In the genomic region with DNA sequence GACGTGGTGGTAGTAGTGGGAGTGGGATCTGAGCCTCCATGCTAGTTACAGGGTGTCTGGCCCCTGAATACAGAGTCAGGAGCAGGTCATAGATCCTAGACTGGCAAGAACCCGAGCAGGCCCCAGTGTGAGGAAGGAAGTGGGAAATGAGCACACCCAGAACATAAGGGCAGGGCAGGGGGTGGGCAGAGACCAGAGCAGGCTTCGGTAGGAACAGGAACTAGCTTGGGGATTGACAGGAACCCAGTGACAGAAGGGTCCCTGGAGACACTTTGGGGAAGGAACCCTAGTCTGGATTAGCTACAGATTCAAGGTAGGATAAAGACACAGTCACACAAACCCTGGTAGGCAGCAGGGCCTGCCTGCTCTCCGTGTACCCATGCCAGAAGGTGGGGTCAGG, we compare ENCODE assay signal across 8 mouse cellular contexts. TPM values are rescaled to one million over a fixed set of nuclear protein-coding genes. Genes with fewer than 3 reads are reported as not detected.
DNase-seq lines count a peak whose midpoint lies in the region; ATAC-seq lines count a peak whose summit lies in the region.

No protein-coding gene starts in this region.

- H3K27me3 ChIP-seq in neural tube, embryonic 11.5 days (ENCODE audit: control insufficient read depth, insufficient read depth, low read length) = no peaks in the 10 kb centered on the region
- no peaks in the 10 kb centered on the region for H3K27me3 ChIP-seq in forebrain, embryonic 11.5 days (ENCODE audit: control insufficient read depth, insufficient read depth, low read length)
- no peaks in the 10 kb centered on the region for H3K27me3 ChIP-seq in hindbrain, embryonic 15.5 days
- no peaks in the 10 kb centered on the region for H3K27me3 ChIP-seq in liver, embryonic 11.5 days (replicated peaks; ENCODE audit: control insufficient read depth, insufficient read depth, low read length)

- no peak for ATAC-seq in neural tube, embryonic 11.5 days (ENCODE audit: insufficient read depth, low FRiP score, low TSS enrichment)
- no peak for ATAC-seq in forebrain, embryonic 11.5 days (replicated peaks; ENCODE audit: low FRiP score)
- no peak for ATAC-seq in hindbrain, embryonic 15.5 days (ENCODE audit: low FRiP score, low read depth)
- ATAC-seq in liver, embryonic 11.5 days (replicated peaks; ENCODE audit: low FRiP score) = no peak

- H3K27ac ChIP-seq in neural tube, embryonic 11.5 days (ENCODE audit: low read depth, low read length) = peak overlapping the region; percentile 95
- H3K27ac ChIP-seq in forebrain, embryonic 11.5 days (ENCODE audit: low read depth, low read length) = peak overlapping the region; percentile 99
- peak overlapping the region; percentile 83 for H3K27ac ChIP-seq in hindbrain, embryonic 15.5 days (replicated peaks)
- H3K27ac ChIP-seq in liver, embryonic 11.5 days (ENCODE audit: low read depth, low read length) = peak overlapping the region; percentile 1

- DNase-seq in neural tube, embryonic 11.5 days (ENCODE audit: low spot score) = peak; percentile 19
- no peak for DNase-seq in neural tube, embryonic 10.5 days (ENCODE audit: extremely low spot score, low spot score)
- DNase-seq in forebrain, embryonic 11.5 days (ENCODE audit: low spot score) = no peak
- DNase-seq in liver, embryonic 11.5 days (ENCODE audit: low spot score) = no peak
- peak; percentile 68 to 73 for DNase-seq in monocyte, adult 2 months (ENCODE audit: low read depth in 1 of 2, low spot score in 2 of 2)
- DNase-seq in right cerebral cortex, postnatal 4 days = no peak
- no peak for DNase-seq in frontal cortex, postnatal 25 days (ENCODE audit: low spot score in 2 of 2)

- 8% methylated on average over 4 of the region's 4 CpGs for WGBS in neural tube, embryonic 11.5 days
- WGBS in forebrain, embryonic 11.5 days = 13% methylated on average over 4 of the region's 4 CpGs
- 0% methylated on average over 4 of the region's 4 CpGs for WGBS in hindbrain, embryonic 15.5 days
- 22% methylated on average over 4 of the region's 4 CpGs for WGBS in liver, embryonic 11.5 days

- peak overlapping the region; percentile 73 for H3K4me2 ChIP-seq in neural tube, embryonic 11.5 days (ENCODE audit: low read depth)
- peak overlapping the region; percentile 89 for H3K4me2 ChIP-seq in forebrain, embryonic 11.5 days (ENCODE audit: low read depth, low read length, severe bottlenecking)
- peak overlapping the region; percentile 93 for H3K4me2 ChIP-seq in hindbrain, embryonic 15.5 days
- H3K4me2 ChIP-seq in liver, embryonic 11.5 days = peak overlapping the region; percentile 75

- no peaks in the 10 kb centered on the region for H3K9me3 ChIP-seq in neural tube, embryonic 11.5 days (ENCODE audit: control insufficient read depth, low read length)
- no peaks in the 10 kb centered on the region for H3K9me3 ChIP-seq in forebrain, embryonic 11.5 days (ENCODE audit: control insufficient read depth, low read length)
- no peaks in the 10 kb centered on the region for H3K9me3 ChIP-seq in hindbrain, embryonic 15.5 days
- no peaks in the 10 kb centered on the region for H3K9me3 ChIP-seq in liver, embryonic 11.5 days (ENCODE audit: control insufficient read depth, low read length)

- H3K36me3 ChIP-seq in neural tube, embryonic 11.5 days (ENCODE audit: control insufficient read depth, insufficient read depth, low read length) = no peaks in the 10 kb centered on the region
- no peaks in the 10 kb centered on the region for H3K36me3 ChIP-seq in forebrain, embryonic 11.5 days (ENCODE audit: control insufficient read depth, insufficient read depth, low read length)
- no peaks in the 10 kb centered on the region for H3K36me3 ChIP-seq in hindbrain, embryonic 15.5 days
- H3K36me3 ChIP-seq in liver, embryonic 11.5 days (ENCODE audit: control insufficient read depth, insufficient read depth, low read length) = no peaks in the 10 kb centered on the region

- H3K4me3 ChIP-seq in neural tube, embryonic 11.5 days (ENCODE audit: low read depth, low read length) = peak overlapping the region; percentile 50
- peak overlapping the region; percentile 56 for H3K4me3 ChIP-seq in forebrain, embryonic 11.5 days (ENCODE audit: low read depth, low read length)
- H3K4me3 ChIP-seq in hindbrain, embryonic 15.5 days = peak overlapping the region; percentile 73
- no peak overlapping the region; the same call in 1 of the 2 replicates for H3K4me3 ChIP-seq in liver, embryonic 11.5 days (ENCODE audit: low read depth, low read length)

- peak overlapping the region; percentile 60 for H3K9ac ChIP-seq in neural tube, embryonic 11.5 days (ENCODE audit: low read length)
- H3K9ac ChIP-seq in forebrain, embryonic 11.5 days (ENCODE audit: low read length) = peak overlapping the region; percentile 70
- peak overlapping the region; percentile 66; the same call in 1 of the 2 replicates for H3K9ac ChIP-seq in hindbrain, embryonic 15.5 days
- H3K9ac ChIP-seq in liver, embryonic 11.5 days (ENCODE audit: low read depth, low read length) = no peak overlapping the region

- H3K4me1 ChIP-seq in neural tube, embryonic 11.5 days (ENCODE audit: control insufficient read depth, insufficient read depth, low read length) = peaks cover 14% of the 10 kb centered on the region
- H3K4me1 ChIP-seq in forebrain, embryonic 11.5 days (replicated peaks; ENCODE audit: control insufficient read depth, insufficient read depth, low read length) = peaks cover 16% of the 10 kb centered on the region
- peaks cover 37% of the 10 kb centered on the region for H3K4me1 ChIP-seq in hindbrain, embryonic 15.5 days (replicated peaks)
- H3K4me1 ChIP-seq in liver, embryonic 11.5 days (replicated peaks; ENCODE audit: control insufficient read depth, insufficient read depth, low read length) = peaks cover 34% of the 10 kb centered on the region

RNA-seq across cellular contexts. Expression of gene Fam214b, which starts 1.3 kb away (rescaled TPM):
- polyA plus RNA-seq in neural tube, embryonic 11.5 days (2014; fragmentation: Nextera tagmentation; extraction: Ambion mirVana) = 18.1 and 19.0 TPM in 2 replicates
- 28.1 and 28.9 TPM in 2 replicates for polyA plus RNA-seq in forebrain, embryonic 11.5 days (2014; fragmentation: Nextera tagmentation; extraction: Ambion mirVana)
- 37.5 and 38.9 TPM in 2 replicates for polyA plus RNA-seq in hindbrain, embryonic 15.5 days (2015; fragmentation: Nextera tagmentation; extraction: Ambion mirVana)
- polyA plus RNA-seq in liver, embryonic 11.5 days (2014; fragmentation: Nextera tagmentation; extraction: Ambion mirVana) = 6.0 and 7.4 TPM in 2 replicates

RNA-seq across cellular contexts. Expression of gene Stoml2, which starts 13.2 kb away (rescaled TPM):
- 360 and 370 TPM in 2 replicates for polyA plus RNA-seq in neural tube, embryonic 11.5 days (2014; fragmentation: Nextera tagmentation; extraction: Ambion mirVana)
- polyA plus RNA-seq in forebrain, embryonic 11.5 days (2014; fragmentation: Nextera tagmentation; extraction: Ambion mirVana) = 378 and 409 TPM in 2 replicates
- 227 and 236 TPM in 2 replicates for polyA plus RNA-seq in hindbrain, embryonic 15.5 days (2015; fragmentation: Nextera tagmentation; extraction: Ambion mirVana)
- polyA plus RNA-seq in liver, embryonic 11.5 days (2014; fragmentation: Nextera tagmentation; extraction: Ambion mirVana) = 409 and 425 TPM in 2 replicates

RNA-seq across cellular contexts. Expression of gene Unc13b, which starts 14.1 kb away (rescaled TPM):
- 16.1 and 18.9 TPM in 2 replicates for polyA plus RNA-seq in neural tube, embryonic 11.5 days (2014; fragmentation: Nextera tagmentation; extraction: Ambion mirVana)
- 22.9 and 23.0 TPM in 2 replicates for polyA plus RNA-seq in forebrain, embryonic 11.5 days (2014; fragmentation: Nextera tagmentation; extraction: Ambion mirVana)
- 16.1 and 19.2 TPM in 2 replicates for polyA plus RNA-seq in hindbrain, embryonic 15.5 days (2015; fragmentation: Nextera tagmentation; extraction: Ambion mirVana)
- 2.0 and 2.4 TPM in 2 replicates for polyA plus RNA-seq in liver, embryonic 11.5 days (2014; fragmentation: Nextera tagmentation; extraction: Ambion mirVana)

RNA-seq across cellular contexts. Expression of gene Pigo, which starts 19.1 kb away (rescaled TPM):
- polyA plus RNA-seq in neural tube, embryonic 11.5 days (2014; fragmentation: Nextera tagmentation; extraction: Ambion mirVana) = 20.4 and 23.1 TPM in 2 replicates
- polyA plus RNA-seq in forebrain, embryonic 11.5 days (2014; fragmentation: Nextera tagmentation; extraction: Ambion mirVana) = 25.8 and 26.1 TPM in 2 replicates
- 28.9 and 29.6 TPM in 2 replicates for polyA plus RNA-seq in hindbrain, embryonic 15.5 days (2015; fragmentation: Nextera tagmentation; extraction: Ambion mirVana)
- polyA plus RNA-seq in liver, embryonic 11.5 days (2014; fragmentation: Nextera tagmentation; extraction: Ambion mirVana) = 22.5 and 23.3 TPM in 2 replicates

RNA-seq across cellular contexts. Expression of gene Fancg, which starts 34.4 kb away (rescaled TPM):
- polyA plus RNA-seq in neural tube, embryonic 11.5 days (2014; fragmentation: Nextera tagmentation; extraction: Ambion mirVana) = 17.3 and 19.3 TPM in 2 replicates
- 24.6 and 24.7 TPM in 2 replicates for polyA plus RNA-seq in forebrain, embryonic 11.5 days (2014; fragmentation: Nextera tagmentation; extraction: Ambion mirVana)
- polyA plus RNA-seq in hindbrain, embryonic 15.5 days (2015; fragmentation: Nextera tagmentation; extraction: Ambion mirVana) = 21.1 and 25.4 TPM in 2 replicates
- 18.2 and 18.6 TPM in 2 replicates for polyA plus RNA-seq in liver, embryonic 11.5 days (2014; fragmentation: Nextera tagmentation; extraction: Ambion mirVana)

Comparison
In these comparisons a context has a peak if more than half of its experiments do, and no peak if none do; other contexts are left out.
1. DNase-seq: peak in neural tube, embryonic 11.5 days (single experiment) and monocyte, adult 2 months (2 of 2); none in neural tube, embryonic 10.5 days (single experiment), forebrain, embryonic 11.5 days (single experiment), liver, embryonic 11.5 days (single experiment), right cerebral cortex, postnatal 4 days (single experiment) and frontal cortex, postnatal 25 days (0 of 2).
2. H3K27ac ChIP-seq: peak in every context shown above with its lines; median percentile 99 in forebrain, embryonic 11.5 days; 95 in neural tube, embryonic 11.5 days; 83 in hindbrain, embryonic 15.5 days; 1 in liver, embryonic 11.5 days.
3. Peak in every context shown above with its lines, with median percentiles within 50 percentile points of each other: H3K4me2 ChIP-seq.